Mouse (Mus musculus): ENCODE data around the gene Hip1.

DNA sequence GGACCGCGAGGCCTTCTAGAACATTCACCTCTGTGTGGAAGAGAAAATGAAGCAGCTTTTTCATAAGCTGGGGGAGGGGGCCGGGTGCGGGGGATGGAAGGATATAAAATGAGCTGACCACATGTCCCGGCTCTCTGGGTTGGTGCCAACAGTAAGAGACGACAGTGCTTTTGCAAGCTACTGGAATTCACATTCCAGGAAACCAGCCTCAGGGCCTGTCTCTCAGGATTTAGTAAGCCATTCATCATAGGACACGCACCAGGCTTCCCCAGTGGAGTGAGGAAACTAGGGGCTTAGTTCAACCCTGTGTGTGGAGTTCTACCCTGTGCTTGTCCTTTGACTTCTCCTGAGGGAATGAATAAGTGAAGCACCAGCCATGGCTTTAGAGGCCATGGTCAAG is 102.5 kb downstream of the Hip1 start:
- TF ChIP-seq CTCF (IDR thresholded peaks at IDR 0.05; ENCODE audit: low read depth), result no peak
- TF ChIP-seq EP300 (optimal IDR thresholded peaks at IDR 0.05), result no peak

Data from stomach, postnatal 0 days (tissue).